Comparison of ENCODE assay signal across 27 mouse cellular contexts in the genomic region with DNA sequence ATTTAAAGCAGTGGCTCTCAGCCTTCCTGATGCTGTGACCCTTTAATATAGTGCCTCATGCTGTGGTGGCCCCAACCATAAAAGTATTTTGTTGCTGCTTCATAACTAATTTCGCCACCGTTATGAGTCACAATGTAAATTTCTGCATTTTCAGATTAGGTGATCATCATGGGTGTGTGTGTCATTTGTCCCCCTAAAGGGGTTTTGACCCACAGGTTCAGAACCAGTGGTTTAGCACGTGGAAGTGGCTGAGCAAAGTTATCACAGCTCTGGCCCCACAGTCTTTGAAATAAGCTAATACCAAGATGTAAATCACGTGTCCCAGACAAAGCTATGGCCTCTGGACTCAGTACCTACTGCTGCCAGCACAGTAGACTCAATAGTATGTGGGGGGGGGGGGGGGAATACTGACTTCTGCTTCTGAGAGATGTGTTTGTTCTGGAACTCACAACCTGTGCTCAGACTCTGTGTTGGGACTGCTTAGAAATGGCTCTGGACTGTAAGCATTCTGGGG. TPM values are rescaled to one million over a fixed set of nuclear protein-coding genes. Genes with fewer than 3 reads are reported as not detected.
DNase-seq lines count a peak whose midpoint lies in the region; ATAC-seq lines count a peak whose summit lies in the region.
"Had no signal": no experiment of that assay in that cellular context is flagged by ENCODE, and none has a peak within 500 bp of the region (broad histone marks: within the 10 kb centered on the region; RNA-seq: fewer than 3 reads in every experiment).

No protein-coding gene starts in this region.

- peak; percentile 13; the same call in 1 of the 2 replicates for ATAC-seq in hindbrain, embryonic 12.5 days (ENCODE audit: low FRiP score)
- no peak for ATAC-seq in hindbrain, embryonic 11.5 days (ENCODE audit: low FRiP score)
- peak; percentile 8; the same call in 1 of the 2 replicates for ATAC-seq in midbrain, embryonic 11.5 days (ENCODE audit: low FRiP score)
- ATAC-seq in midbrain, embryonic 14.5 days (ENCODE audit: low FRiP score, low TSS enrichment) = no peak
- peak; percentile 27; the same call in 1 of the 2 replicates for ATAC-seq in intestine, embryonic 15.5 days
- ATAC-seq in erythroid progenitor cell, adult 5-6 weeks (replicated peaks; ENCODE audit: low FRiP score, poor library complexity, severe bottlenecking) = no peak
- ATAC-seq: activated CD4-positive, CD25-positive, alpha-beta regulatory T cell, adult 4 months; forebrain, embryonic 13.5 days; forebrain, embryonic 16.5 days had no signal

- no peak overlapping the region for H3K27ac ChIP-seq in hindbrain, embryonic 12.5 days
- no peak overlapping the region for H3K27ac ChIP-seq in hindbrain, embryonic 11.5 days (ENCODE audit: low read depth, low read length)
- H3K27ac ChIP-seq in midbrain, embryonic 11.5 days (ENCODE audit: low read depth, low read length) = no peak overlapping the region
- no peak overlapping the region for H3K27ac ChIP-seq in midbrain, embryonic 14.5 days (replicated peaks; ENCODE audit: low read depth, low read length)
- no peak overlapping the region for H3K27ac ChIP-seq in intestine, embryonic 15.5 days
- H3K27ac ChIP-seq: embryonic facial prominence, embryonic 10.5 days; embryonic facial prominence, embryonic 13.5 days; forebrain, embryonic 10.5 days; forebrain, embryonic 13.5 days; heart, embryonic 15.5 days had no signal

- H3K9me3 ChIP-seq in hindbrain, embryonic 12.5 days (replicated peaks) = no peaks in the 10 kb centered on the region
- H3K9me3 ChIP-seq in hindbrain, embryonic 11.5 days (ENCODE audit: control insufficient read depth, low read length) = no peaks in the 10 kb centered on the region
- H3K9me3 ChIP-seq in midbrain, embryonic 11.5 days (ENCODE audit: control insufficient read depth, low read length) = no peaks in the 10 kb centered on the region
- no peaks in the 10 kb centered on the region for H3K9me3 ChIP-seq in midbrain, embryonic 14.5 days (ENCODE audit: control insufficient read depth, low read length)
- no peaks in the 10 kb centered on the region for H3K9me3 ChIP-seq in intestine, embryonic 15.5 days
- H3K9me3 ChIP-seq: embryonic facial prominence, embryonic 10.5 days; embryonic facial prominence, embryonic 13.5 days; forebrain, embryonic 10.5 days; forebrain, embryonic 13.5 days; heart, embryonic 12.5 days; heart, embryonic 15.5 days had no signal

- H3K4me2 ChIP-seq in hindbrain, embryonic 12.5 days (replicated peaks) = no peak overlapping the region
- H3K4me2 ChIP-seq in hindbrain, embryonic 11.5 days (replicated peaks; ENCODE audit: low read depth, low read length) = no peak overlapping the region
- no peak overlapping the region for H3K4me2 ChIP-seq in midbrain, embryonic 11.5 days
- no peak overlapping the region for H3K4me2 ChIP-seq in midbrain, embryonic 14.5 days (ENCODE audit: low read length)
- no peak overlapping the region for H3K4me2 ChIP-seq in intestine, embryonic 15.5 days (replicated peaks)
- H3K4me2 ChIP-seq: embryonic facial prominence, embryonic 13.5 days; forebrain, embryonic 13.5 days; heart, embryonic 12.5 days; heart, embryonic 15.5 days had no signal

- no peak for DNase-seq in hindbrain, embryonic 11.5 days (ENCODE audit: low spot score)
- peak; percentile 79 for DNase-seq in midbrain, embryonic 11.5 days (ENCODE audit: low spot score, missing footprints)
- DNase-seq in midbrain, embryonic 14.5 days = no peak
- DNase-seq in 416B (ENCODE audit: low read depth) = peak; percentile 71
- DNase-seq in kidney, adult 9 months = no peak
- DNase-seq: adrenal gland, adult 8-10 months; adrenal gland, postnatal 25 days; cerebellum, adult 11-12 months; cerebellum, adult 8-10 months; cerebellum, postnatal 10 days; cerebellum, postnatal 36 days; embryo, embryonic 11 days; gastrocnemius, postnatal 10 days; heart, adult 18-20 months; heart, postnatal 14 days had no signal

- WGBS in hindbrain, embryonic 12.5 days = 90% methylated on average over 4 of the region's 4 CpGs
- 93% methylated on average over 4 of the region's 4 CpGs for WGBS in hindbrain, embryonic 11.5 days
- WGBS in midbrain, embryonic 11.5 days = 83% methylated on average over 4 of the region's 4 CpGs
- 88% methylated on average over 4 of the region's 4 CpGs for WGBS in midbrain, embryonic 14.5 days
- 83% methylated on average over 4 of the region's 4 CpGs for WGBS in intestine, embryonic 15.5 days

- H3K9ac ChIP-seq in hindbrain, embryonic 12.5 days = no peak overlapping the region
- H3K9ac ChIP-seq in hindbrain, embryonic 11.5 days (ENCODE audit: low read depth, low read length) = no peak overlapping the region
- no peak overlapping the region for H3K9ac ChIP-seq in midbrain, embryonic 11.5 days (ENCODE audit: low read length)
- no peak overlapping the region for H3K9ac ChIP-seq in midbrain, embryonic 14.5 days (replicated peaks; ENCODE audit: low read length)
- H3K9ac ChIP-seq in intestine, embryonic 15.5 days = no peak overlapping the region
- H3K9ac ChIP-seq: embryonic facial prominence, embryonic 13.5 days; forebrain, embryonic 13.5 days; heart, embryonic 12.5 days; heart, embryonic 15.5 days had no signal

- H3K36me3 ChIP-seq in hindbrain, embryonic 12.5 days = peaks cover 12% of the 10 kb centered on the region
- no peaks in the 10 kb centered on the region for H3K36me3 ChIP-seq in hindbrain, embryonic 11.5 days (ENCODE audit: control insufficient read depth, insufficient read depth, low read length)
- H3K36me3 ChIP-seq in midbrain, embryonic 11.5 days (ENCODE audit: control insufficient read depth, insufficient read depth, low read length) = peaks cover 3% of the 10 kb centered on the region; the same call in 1 of the 2 replicates
- peaks cover 11% of the 10 kb centered on the region for H3K36me3 ChIP-seq in midbrain, embryonic 14.5 days (ENCODE audit: control insufficient read depth, insufficient read depth, low read length)
- H3K36me3 ChIP-seq in intestine, embryonic 15.5 days = 0 out of 2 replicates have a peak, but pooled peaks cover 2% of the 10 kb centered on the region

- no peaks in the 10 kb centered on the region for H3K4me1 ChIP-seq in hindbrain, embryonic 12.5 days
- H3K4me1 ChIP-seq in hindbrain, embryonic 11.5 days (replicated peaks; ENCODE audit: control insufficient read depth, insufficient read depth, low read length) = no peaks in the 10 kb centered on the region
- no peaks in the 10 kb centered on the region for H3K4me1 ChIP-seq in midbrain, embryonic 11.5 days (ENCODE audit: control insufficient read depth, insufficient read depth, low read length)
- no peaks in the 10 kb centered on the region for H3K4me1 ChIP-seq in midbrain, embryonic 14.5 days (ENCODE audit: control insufficient read depth, insufficient read depth, low read length)
- H3K4me1 ChIP-seq in intestine, embryonic 15.5 days (replicated peaks) = 0 out of 2 replicates have a peak, but pooled peaks cover 3% of the 10 kb centered on the region
- H3K4me1 ChIP-seq: forebrain, embryonic 13.5 days had no signal

- no peaks in the 10 kb centered on the region for H3K27me3 ChIP-seq in hindbrain, embryonic 12.5 days
- H3K27me3 ChIP-seq in hindbrain, embryonic 11.5 days (ENCODE audit: control insufficient read depth, insufficient read depth, low read length) = no peaks in the 10 kb centered on the region
- H3K27me3 ChIP-seq in midbrain, embryonic 11.5 days (ENCODE audit: control insufficient read depth, insufficient read depth, low read length) = no peaks in the 10 kb centered on the region
- H3K27me3 ChIP-seq in midbrain, embryonic 14.5 days (ENCODE audit: control insufficient read depth, insufficient read depth, low read length) = no peaks in the 10 kb centered on the region
- no peaks in the 10 kb centered on the region for H3K27me3 ChIP-seq in intestine, embryonic 15.5 days (replicated peaks)
- H3K27me3 ChIP-seq: embryonic facial prominence, embryonic 13.5 days; forebrain, embryonic 13.5 days; heart, embryonic 12.5 days; heart, embryonic 15.5 days had no signal

- no peak overlapping the region for H3K4me3 ChIP-seq in hindbrain, embryonic 12.5 days
- no peak overlapping the region for H3K4me3 ChIP-seq in hindbrain, embryonic 11.5 days (ENCODE audit: low read depth, low read length)
- H3K4me3 ChIP-seq in midbrain, embryonic 11.5 days (ENCODE audit: low read depth, low read length) = no peak overlapping the region
- no peak overlapping the region for H3K4me3 ChIP-seq in midbrain, embryonic 14.5 days (replicated peaks; ENCODE audit: low read depth, low read length)
- H3K4me3 ChIP-seq in intestine, embryonic 15.5 days (replicated peaks) = no peak overlapping the region
- H3K4me3 ChIP-seq: embryonic facial prominence, embryonic 10.5 days; embryonic facial prominence, embryonic 13.5 days; erythroblast, embryonic 14.5 days; forebrain, embryonic 10.5 days; forebrain, embryonic 13.5 days; heart, embryonic 12.5 days; heart, embryonic 15.5 days had no signal

RNA-seq across cellular contexts. Expression of a gene that starts 36.2 kb away (rescaled TPM):
- polyA plus RNA-seq in hindbrain, embryonic 12.5 days (2016; fragmentation: Nextera tagmentation; extraction: Ambion mirVana) = 26.2 and 26.3 TPM in 2 replicates
- polyA plus RNA-seq in hindbrain, embryonic 11.5 days (2014; fragmentation: Nextera tagmentation; extraction: Ambion mirVana) = 24.8 and 30.2 TPM in 2 replicates
- 19.2 and 19.3 TPM in 2 replicates for polyA plus RNA-seq in midbrain, embryonic 11.5 days (2014; fragmentation: Nextera tagmentation; extraction: Ambion mirVana)
- polyA plus RNA-seq in midbrain, embryonic 14.5 days (2014; fragmentation: Nextera tagmentation; extraction: Ambion mirVana) = 16.2 and 20.3 TPM in 2 replicates
- 17.4 and 19.7 TPM in 2 replicates for polyA plus RNA-seq in intestine, embryonic 15.5 days (2015; fragmentation: Nextera tagmentation; extraction: Ambion mirVana)
- total RNA-seq in erythroid progenitor cell, adult 5-6 weeks (2015; ENCODE audit: low replicate concordance) = 19.5 and 22.6 TPM in 2 replicates
- 28.5 and 37.6 TPM in 2 replicates for total RNA-seq in erythroid progenitor cell, adult 5-6 weeks (2017; ENCODE audit: low replicate concordance)

Comparison
In these comparisons a context has a peak if more than half of its experiments do, and no peak if none do; other contexts are left out.
1. ATAC-seq: peak in hindbrain, embryonic 12.5 days (single experiment), midbrain, embryonic 11.5 days (single experiment) and intestine, embryonic 15.5 days (single experiment); none in hindbrain, embryonic 11.5 days (single experiment), midbrain, embryonic 14.5 days (single experiment) and erythroid progenitor cell, adult 5-6 weeks (single experiment).
2. DNase-seq: peak in midbrain, embryonic 11.5 days (single experiment) and 416B (single experiment); none in hindbrain, embryonic 11.5 days (single experiment), midbrain, embryonic 14.5 days (single experiment) and kidney, adult 9 months (single experiment).